Mouse (Mus musculus) layer of hippocampus, adult 9-11 months (tissue): ENCODE measurements around the gene Dcbld1.
"Not testable (repeated sequence)": the region's sequence is repeated elsewhere in the genome, so short reads cannot be mapped to it uniquely, and the experiment has no call there.

Experiments
- DNase-seq: peaks from one replicate; pipeline ENCODE4 v3.0.0; 2022

The Dcbld1 gene

DNA sequence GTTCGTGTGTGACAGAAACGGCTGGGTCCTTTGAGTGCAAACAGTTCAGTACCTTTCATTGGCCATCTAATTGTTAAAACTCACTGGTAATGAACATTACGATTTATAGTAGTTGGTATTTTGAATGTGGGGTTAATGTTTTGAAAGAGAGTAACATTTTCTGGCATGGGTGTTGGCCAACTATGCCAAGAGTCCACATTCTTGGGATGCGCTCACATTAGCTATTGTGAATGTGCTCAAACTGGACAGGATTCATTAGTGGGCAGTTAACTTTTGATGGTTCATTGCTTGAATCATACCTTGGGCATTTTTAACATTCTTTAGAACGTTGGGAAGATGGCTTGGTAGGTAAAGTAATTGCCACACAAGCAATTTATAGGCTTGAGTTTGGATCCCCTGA, 30.7 kb downstream of the Dcbld1 start:
- no peak for DNase-seq

DNA sequence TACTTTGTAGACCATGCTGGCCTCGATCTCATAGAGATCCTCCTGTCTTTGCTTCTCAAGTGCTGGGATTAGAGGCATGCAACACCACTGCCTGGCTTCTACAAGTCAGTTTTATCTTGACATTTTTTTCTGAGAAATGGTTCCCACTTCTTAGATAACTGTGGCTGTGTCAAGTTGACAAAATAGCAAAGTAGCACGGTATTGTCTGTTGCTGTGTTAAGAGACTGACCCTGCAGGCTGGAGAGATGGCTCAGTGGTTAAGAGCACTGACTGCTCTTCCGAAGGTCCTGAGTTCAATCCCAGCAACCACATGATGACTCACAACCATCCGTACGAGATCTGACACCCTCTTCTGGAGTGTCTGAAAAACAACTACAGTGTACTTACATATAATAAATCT, 35.5 kb downstream of the Dcbld1 start:
- no peak for DNase-seq

DNA sequence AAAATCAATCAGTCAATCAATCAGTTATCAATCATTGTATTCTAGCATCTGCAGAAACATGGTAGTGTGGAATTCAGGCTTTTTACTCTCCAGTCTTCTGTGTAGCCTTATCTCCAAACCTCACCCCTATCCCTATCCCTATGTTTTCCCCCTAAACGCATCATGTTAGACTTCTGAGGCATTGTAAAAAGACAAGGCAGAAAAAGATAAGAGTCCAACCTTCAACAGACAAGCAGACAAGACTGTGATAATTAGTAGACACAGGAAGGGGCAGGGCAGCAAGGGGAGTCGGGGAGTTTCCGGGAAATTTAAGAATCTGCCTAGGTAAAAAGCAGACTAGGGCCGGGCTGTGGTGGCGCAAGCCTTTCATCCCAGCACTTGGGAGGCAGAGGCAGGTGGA, 38.0 kb downstream of the Dcbld1 start:
- no peak for DNase-seq

DNA sequence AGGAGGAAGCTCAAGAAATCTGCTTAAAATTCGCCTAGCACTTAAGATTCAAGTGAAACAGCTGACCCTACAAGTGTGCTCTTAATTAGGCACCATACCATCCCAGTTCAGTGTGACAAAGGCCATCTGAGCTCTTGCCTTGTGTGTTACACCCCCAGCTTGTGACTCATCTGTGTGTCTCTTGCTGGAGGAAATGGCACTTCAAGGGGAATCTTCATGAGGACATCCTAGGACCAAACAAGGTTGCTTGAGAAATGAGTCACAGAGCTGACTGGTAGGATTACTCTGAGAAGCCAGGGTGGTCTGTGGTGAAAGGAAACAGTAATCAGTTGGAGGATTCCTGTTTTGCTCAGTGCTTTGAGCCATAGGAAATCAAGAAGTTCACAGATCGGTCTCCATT, 39.6 kb downstream of the Dcbld1 start:
- DNase-seq = no peak

DNA sequence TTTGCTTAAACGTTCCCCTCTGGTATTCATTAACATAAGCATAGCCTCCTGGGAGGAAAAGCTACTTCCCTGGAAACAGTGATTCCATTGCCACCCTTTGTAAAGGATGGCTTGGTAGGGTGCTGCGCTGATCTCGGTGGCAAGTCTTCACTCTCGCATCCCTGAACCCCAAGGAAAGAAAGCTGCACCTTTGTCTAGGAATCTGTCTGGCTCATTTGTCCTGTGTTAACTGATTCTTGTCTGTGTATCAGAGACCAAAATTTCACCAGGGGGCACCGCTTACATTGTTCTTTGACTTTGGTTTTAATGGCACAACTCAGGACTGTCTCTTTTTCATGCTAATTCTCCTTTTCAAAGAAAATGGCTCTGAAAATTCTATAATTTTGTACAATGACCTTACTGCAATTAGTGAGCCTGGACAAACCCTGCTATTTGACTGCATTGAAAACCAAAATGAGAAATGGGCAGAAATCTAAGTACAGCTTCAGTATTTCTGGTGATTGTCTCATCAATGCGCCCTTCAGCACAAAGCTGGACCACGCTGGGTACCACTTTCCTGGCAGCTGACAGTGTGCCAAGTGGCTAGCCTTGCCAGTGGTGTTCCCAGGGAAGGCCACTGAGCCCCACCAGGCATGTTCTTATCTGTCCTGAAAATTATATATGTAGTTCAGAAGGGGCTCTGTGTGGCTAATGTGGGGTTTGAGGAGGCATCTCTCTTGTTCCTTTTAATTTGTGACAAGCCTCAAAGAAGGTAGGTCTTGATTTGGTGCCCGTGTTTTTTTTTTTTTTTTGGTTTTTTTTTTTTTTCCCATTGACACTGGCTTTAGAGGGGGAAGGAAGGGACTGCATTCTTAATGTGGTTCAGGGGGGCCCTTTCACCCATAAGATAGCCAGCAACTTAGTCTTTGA, 40.8 kb downstream of the Dcbld1 start:
- no peak for DNase-seq

DNA sequence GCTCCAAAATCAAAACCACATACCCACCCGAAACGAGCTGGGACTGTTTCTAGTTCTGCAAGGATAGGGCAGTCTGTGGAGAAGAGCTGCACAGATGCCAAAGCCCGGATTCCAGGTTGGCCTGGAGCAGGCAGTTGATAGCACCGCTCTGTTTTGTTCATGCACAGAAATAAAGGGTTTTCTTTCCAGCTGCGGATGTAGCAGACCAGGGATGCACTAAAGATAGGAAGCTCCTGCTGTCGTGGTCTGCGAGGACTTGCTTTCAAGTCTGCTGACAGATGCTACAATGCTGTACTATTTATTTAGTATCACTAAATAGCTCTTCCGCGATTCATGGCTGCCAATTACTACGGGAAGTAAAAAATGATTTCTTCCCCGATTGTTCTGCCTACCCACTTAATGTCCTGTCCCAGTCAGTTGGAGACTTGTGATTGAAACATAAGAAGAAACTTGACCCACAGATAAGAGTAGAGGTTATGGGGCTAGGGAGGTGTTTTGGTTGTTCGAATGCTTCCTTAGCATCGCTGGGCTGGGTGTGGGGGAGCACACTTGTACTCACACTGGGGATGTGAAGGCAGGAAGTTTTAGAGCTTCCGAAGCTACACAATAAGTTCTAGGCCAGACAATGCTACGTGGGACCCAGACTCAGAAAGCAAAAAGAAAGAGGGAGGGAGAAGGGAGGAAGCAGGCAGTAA, 41.6 kb downstream of the Dcbld1 start:
- DNase-seq = no peak

DNA sequence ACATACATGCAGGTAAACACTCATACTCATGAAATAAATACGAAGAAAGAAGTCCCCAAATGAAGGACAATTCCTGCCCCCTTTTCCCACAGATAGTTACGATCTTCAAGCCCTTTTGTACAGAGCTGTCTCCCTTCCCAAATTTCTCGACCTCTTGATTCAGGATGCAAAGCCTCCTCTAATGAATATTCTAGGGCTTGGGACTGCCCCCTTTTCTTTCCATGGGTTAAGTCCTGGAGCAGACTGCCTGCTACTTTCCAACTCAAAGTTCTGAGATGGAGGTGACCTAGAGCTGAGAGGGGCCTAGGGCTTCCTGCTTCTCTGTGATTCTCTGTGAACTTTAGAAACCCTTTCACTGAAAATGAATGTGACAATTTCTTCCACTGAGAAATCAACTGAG, 43.2 kb downstream of the Dcbld1 start:
- no peak for DNase-seq

DNA sequence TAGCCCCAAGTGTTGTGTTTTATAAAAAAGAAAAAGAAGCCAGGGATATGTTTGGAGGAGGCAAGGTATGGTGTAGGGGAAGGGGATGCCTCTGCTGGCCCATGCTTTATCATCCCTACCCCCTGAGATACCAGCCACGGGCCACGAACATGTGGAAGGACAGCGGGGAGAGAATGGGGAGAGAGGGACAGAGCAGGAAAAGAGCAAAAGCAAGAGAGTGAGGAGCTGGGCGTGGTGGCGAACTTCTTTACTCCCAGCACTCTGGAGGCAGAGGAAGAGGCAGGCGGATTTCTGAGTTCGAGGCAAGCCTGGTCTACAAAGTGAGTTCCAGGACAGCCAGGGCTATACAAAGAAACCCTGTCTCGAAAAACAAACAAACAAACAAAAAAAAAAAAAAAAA, 44.1 kb downstream of the Dcbld1 start:
- DNase-seq = not testable (repeated sequence)

DNA sequence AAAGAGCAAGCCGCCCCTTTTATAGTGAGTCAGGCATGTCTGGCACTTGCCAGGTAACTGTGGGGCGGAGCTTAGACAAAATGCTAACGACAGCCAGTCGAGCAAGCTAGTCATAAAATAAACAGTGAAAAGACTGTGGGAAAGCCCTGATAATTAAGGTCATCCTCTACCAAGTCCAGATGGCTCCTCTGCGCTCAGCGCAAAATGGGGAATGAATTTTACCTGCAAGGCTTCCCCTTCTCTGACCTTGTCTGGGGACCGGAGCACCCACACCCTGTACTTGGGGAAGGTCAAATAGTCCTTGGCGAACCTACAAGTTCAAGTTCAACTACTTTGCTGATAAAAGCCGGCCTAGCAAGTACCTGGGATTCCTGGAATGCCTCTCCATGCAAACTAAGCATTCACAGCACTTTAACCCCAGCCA, 44.6 kb downstream of the Dcbld1 start:
- DNase-seq = no peak

DNA sequence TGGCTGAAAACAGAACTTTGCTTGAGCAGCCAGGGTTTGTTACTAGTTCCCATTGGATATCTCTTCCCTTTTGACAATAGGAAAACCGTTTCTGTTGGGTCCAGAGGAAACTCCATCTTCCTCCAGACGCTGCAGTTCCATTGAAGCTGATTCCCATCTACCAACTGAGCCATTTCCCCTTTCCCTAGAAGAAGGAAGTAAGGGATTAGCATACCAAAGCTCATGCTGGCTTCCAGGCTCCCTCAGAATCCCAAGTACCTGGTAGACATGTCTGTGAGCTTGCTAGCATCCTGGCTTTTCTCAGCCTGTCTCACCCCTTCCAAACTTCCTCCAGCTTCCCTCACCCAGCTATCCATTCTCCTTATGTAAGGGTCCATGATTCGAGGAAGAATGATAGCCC, 45.4 kb downstream of the Dcbld1 start:
- DNase-seq = no peak

DNA sequence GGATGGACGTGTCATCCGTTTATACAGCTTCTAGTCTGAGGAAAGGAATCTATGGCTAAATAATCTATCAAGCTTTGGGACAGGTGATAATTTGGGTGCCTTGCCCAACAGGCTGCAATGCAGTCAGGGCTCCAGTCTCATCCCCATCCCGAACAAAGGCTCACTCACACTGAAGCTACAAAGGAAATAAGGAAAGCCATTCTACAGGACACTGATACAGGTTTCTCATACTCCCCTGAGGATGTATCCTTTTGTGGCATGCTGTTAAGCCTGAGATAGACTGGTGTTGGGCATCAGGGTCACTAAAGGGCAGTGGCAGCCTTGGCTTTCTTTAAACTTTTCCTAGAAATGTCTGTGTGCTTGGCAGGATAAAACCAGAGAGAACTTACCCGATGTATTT, 46.5 kb downstream of the Dcbld1 start:
- DNase-seq = no peak

DNA sequence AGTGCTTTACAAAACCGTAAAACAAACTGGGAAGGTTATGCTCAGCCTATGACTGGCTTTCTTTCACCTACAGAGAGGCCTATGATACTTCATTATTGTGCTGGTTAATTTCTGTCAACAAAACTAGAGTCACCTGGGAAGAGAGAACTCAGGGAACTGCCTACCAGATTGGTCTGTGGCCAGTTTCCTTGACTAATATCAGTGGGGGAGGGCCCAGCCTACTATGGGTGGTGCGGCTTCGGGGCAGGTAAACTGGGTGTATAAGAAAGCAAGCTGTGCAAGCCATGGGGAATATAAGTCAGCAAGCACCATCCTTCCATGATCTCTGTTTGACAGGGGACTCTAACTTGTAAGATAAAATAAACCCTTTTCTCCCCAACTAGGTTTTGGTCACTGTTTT, 47.2 kb downstream of the Dcbld1 start:
- DNase-seq = no peak

DNA sequence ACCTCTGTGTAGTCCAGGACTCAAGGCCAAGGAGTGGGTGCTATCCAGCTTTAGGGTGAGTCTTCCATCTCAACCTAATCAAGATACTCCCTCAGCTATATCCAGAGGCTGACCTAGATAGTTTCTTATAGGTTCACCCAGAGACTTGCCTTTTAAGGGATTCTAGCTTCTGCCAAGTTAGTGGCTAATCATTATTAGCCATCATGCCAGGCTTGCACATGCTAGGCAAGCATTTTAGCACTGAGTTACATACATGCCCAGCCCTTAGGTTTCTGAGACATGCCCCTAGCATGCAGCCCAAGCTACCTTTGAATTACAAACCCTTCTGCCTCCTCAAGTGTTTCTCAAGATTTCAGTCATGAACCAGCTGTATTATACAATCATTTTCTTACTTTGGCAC, 47.9 kb downstream of the Dcbld1 start:
- no peak for DNase-seq

DNA sequence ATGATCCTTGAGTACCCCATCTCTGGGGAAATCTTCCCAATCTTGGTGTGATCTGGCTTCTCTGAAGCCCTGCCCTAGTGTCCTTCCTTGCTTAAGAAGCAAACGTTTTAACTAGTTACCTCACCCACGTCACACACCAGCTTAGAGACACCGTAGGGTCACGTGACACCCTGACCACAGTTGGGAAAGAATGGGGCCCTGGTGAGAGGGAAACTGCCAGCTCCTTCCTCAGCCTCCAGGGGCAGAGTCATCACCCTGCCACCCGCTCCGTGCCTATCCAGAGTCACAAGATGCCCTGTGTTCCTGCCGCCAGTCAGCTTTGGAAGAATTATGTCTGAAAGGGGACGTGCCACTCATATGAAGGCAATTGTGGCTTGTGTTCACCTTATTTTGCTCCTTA, 51.2 kb downstream of the Dcbld1 start:
- no peak for DNase-seq

DNA sequence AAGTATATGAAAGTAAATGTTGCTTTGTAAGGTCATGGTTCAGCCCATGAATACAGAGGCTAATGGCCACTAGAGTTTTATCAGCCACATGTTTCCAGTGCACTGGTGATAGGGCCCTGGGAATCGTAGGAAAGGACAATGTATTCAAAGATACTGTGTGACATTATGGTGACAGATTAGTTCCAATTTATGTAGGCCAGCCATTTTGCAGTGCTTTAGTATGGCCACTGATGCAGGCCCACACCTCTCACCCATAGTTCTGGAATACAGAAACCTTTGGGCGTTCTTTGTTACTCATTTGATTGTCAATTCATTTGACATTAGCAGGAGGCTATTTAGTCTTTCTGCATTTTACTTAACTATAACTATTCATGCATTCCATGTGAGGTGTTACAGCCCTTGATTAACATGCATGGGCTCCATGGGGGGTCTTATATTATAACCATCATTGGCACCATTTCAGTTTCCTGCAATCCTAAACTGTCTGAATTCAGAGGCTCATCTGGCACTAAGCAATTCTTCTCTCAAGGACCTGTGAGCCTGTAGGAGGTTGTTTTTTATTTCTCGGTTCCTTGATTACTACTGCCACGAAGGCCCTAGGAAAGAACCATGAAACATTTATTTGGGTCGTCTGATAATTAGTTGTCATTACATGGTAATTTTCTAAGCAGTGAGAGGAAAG, 54.6 kb downstream of the Dcbld1 start:
- DNase-seq = no peak

DNA sequence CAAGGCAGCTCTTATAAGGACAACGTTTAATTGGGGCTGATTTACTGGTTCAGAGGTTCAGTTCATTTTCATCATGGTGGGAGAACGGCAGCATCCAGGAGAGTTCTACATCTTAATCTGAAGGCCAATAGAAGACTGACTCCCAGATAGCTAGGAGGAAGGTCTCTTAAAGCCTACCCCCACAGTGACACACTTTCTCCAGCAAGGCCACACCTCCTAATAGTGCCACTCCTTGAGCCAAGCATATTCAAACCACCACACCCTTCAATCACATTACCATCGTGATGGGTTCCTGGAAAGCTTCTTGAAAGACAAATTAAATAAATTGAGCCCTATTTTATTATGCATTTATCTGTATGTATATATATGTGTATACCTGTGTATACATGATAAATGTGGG, 55.8 kb downstream of the Dcbld1 start:
- no peak for DNase-seq

DNA sequence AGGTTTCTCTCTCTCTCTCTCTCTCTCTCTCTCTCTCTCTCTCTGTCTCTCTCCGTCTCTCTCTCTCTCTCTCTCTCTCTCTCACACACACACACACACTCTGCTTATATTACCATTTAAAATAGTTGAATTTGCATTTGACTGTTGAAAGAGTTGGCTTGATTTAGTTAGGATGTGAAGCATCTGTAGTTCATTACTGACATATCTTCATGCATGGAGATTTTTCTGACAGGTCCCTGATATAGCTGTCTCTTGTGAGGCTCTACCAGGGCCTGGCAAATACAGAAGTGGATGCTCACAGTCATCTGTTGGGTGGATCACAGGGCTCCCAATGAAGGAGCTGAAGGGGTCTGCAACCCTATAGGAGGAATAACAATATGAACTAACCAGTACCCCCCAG, 59.0 kb downstream of the Dcbld1 start:
- DNase-seq = not testable (repeated sequence)

DNA sequence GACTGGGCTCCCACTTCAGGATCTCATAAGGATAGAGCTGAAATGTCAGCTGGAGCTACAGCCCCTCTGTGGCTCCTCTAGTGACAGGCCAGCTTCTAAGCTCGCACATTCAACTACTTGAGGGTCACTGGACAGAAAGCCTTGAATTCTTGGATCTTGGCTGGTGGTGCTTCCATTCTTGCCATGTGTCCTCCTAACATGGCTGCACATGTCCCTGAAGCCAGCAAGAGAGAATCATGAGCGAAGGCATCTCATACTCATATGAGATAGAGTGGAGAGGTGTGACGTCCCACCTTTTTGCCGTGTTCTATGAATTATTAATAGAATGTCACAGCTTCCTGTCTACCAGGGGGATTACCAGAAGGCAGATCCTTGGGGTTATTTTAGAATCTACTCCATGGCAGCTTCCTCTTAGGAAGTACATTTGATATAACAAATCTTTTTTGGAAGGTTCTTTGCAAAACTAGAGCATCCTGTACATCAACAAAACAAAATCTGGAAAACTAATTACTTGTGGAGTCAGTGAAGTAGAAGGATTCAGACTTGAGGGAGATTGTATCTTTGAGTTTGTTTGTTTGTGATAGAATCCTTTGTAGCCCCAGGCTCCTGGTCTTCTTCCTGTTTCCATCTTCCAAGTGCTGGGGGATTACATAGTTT, 60.6 kb downstream of the Dcbld1 start:
- no peak for DNase-seq

DNA sequence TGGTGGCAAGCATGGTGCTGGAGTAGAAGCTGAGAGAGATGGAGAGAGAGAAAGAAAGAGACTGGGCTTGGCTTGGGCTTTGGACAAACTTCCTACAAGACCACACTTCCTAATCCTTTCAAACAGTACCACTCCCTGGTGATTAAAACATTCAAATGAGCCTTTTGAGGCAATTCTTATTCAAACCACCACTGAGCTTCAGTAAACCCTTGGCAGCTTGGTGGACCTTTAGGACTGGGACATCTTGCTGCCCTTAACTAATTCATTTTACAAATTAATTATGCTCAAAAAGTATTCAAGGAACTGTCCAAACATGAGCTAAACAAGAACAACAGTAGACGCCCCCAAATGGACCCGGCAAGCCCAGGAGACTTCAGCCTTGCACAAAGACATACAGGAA, 62.5 kb downstream of the Dcbld1 start:
- DNase-seq = no peak

DNA sequence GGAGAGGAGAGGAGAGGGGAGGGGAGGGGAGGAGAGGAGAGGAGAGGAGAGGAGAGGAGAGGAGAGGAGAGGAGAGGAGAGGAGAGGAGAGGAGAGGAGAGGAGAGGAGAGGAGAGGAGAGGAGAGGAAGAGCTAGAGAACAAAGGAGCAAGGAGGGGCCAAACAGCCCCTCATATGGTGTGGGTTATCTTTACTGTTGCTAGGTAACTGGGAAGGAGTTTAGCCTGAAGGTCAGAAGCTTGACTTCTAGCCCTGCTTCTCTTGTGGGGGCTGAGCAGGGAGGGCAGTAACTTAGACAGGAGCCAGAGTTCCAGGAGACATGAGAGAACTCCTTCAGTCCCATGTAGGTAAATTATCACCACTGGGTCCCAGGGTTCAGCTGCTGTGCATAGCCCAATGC, 65.1 kb downstream of the Dcbld1 start:
- DNase-seq = not testable (repeated sequence)

DNA sequence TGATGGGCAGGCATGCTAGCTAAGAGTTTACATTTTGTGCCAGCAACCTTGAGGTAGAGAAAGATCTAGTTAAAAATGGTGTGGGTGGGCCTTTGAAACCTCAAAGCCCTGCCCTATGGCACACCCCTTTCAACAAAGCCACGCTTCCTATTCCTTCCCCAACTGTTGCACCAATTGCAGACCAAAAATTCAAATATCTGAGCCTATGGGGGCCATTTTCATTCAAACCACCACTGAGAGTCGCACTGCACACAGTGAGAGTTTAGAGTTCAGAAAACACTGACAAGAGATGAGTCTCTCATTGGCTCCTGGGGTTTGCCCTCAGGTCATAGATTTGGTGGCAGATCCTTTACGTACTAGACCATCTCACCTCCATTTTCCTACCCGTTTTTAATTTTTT, 68.3 kb downstream of the Dcbld1 start:
- DNase-seq = no peak

DNA sequence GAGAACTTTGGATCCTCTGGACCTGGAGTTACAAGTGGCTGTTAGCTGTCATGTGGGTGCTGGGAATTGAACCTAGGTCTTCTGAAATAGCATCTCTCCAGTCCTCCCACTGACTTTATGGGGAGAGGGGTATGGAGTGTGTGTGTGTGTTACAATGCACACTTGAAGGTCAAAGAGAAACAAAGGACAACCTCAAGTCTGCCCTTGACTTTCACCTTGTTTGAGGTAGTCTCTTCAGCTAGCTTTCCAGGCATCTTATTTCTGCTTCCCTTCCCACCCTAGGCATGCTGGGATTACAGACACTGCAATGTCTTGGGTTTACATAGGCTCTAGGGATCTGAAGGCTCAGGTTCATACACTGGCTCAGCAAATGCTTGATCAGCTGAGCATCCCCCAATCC, 68.9 kb downstream of the Dcbld1 start:
- no peak for DNase-seq

DNA sequence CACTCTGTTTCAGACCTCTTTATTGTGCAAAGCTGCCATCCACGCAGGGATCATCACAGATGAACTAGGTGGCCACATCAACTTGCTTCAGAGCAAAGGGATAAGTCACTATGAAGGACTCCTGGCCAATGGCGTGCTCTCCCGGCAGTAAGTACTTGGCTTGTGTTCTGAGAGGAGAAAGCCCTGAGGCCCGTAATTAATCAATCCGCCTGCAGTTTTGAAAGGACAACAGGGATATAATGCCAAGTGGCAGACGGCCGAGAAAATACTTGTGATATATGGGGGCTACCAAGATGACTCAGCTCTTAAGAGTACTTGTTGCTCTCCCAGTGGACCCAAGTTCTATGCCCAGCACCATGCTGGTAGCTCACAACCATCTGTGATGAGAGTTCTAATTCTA, 71.2 kb downstream of the Dcbld1 start:
- DNase-seq = no peak
